Mouse (Mus musculus) bone marrow, adult 2 months (tissue): ENCODE data around the gene Msln. TPM values are rescaled to one million over a fixed set of nuclear protein-coding genes. Genes with fewer than 3 reads are reported as not detected.

Experiments used
- H3K27ac ChIP-seq: fragments of 200-500 bp; 2 replicates; pipeline ENCODE4 v1.5.1; 2012; ENCODE audit warnings: low read depth, mild to moderate bottlenecking, control low read depth, inconsistent platforms, low read length; ENCODE audit not compliant: control insufficient read depth, poor library complexity, insufficient read depth
- H3K4me1 ChIP-seq: fragments of 200-500 bp; 2 replicates; pipeline ENCODE4 v1.6.1; 2011; ENCODE audit warnings: low read length; ENCODE audit not compliant: control insufficient read depth, insufficient read depth
- H3K4me3 ChIP-seq: fragments of 200-500 bp; replicated peaks from 2 replicates; pipeline ENCODE3; 2011; ENCODE audit warnings: mild to moderate bottlenecking, low read depth, low read length, control low read depth; ENCODE audit not compliant: control insufficient read depth
- CTCF ChIP-seq: fragments of 200-500 bp; IDR thresholded peaks from 2 replicates; pipeline ENCODE4 v1.5.1; 2011; ENCODE audit warnings: low read length, control low read depth; ENCODE audit not compliant: control insufficient read depth, insufficient read depth
- POLR2A ChIP-seq: fragments of 200-500 bp; IDR thresholded peaks from 2 replicates; pipeline ENCODE4 v1.6.1; 2011; ENCODE audit warnings: low read depth, mild to moderate bottlenecking, control low read depth, low read length, borderline replicate concordance; ENCODE audit not compliant: control insufficient read depth
- WGBS: fragments of 180-500 bp; shearing (Covaris S2); methylation state at CpG from one replicate; pipeline ENCODE4 v1.1.7; 2018; 5-methylcytosine and 5-hydroxymethylcytosine counted together
- polyA plus RNA-seq: library from polyadenylated mRNA; stranded (reverse); fragments of >200 nt; gene quantifications from 2 replicates; pipeline ENCODE4 v1.2.4, GENCODE M21; 2011; ENCODE audit warnings: low replicate concordance; ENCODE audit not compliant: missing spikeins, insufficient read depth, insufficient read length

Msln gene
- polyA plus RNA-seq, 1 experiment = 1.7 TPM

DNA sequence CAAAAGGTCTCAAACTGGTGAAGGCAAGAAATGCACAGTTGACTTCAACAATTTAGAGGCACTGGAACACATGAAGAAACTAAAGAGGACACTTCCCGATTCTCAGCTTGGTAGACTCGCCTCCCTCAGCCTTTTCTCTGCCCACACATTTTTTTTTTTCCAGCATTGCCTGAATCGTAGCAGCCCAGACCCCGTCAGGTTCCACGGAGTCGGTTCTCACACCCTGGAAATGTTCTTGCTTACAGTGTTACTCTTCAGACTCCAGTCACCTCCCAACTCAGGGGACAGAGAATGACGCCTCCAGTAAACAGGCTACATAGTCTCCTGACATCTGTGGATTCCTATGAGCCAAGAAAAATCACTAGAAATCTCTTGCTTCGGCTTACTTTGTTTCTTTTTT, 6.0 kb upstream of the Msln start:
- Histone ChIP-seq H3K27ac (no peak overlapping the region), H3K4me3 (no peak overlapping the region), H3K4me1 (no peaks in the 10 kb centered on the region)
- TF ChIP-seq POLR2A (no peak), CTCF (no peak)
- WGBS = 62% methylated on average over 8 of the region's 8 CpGs

DNA sequence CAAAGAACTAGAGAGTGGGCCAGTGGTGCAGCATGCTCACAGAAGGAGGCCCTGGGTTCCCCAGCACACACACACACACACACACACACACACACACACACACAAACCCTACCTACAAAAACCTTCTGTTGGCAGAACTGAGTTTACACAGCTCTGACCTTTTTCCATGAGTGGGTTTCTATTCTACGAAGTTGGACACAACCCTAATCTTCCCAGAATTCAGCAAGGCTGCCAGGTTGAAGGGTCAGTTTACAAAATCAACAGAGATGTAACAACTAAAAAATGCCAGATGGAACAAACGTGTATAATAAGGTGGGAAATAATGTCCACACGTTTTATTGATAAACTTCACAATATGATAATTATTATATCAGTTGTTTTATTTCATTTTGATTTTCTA, 3.5 kb upstream of the Msln start:
- 67% methylated on average over 3 of the region's 3 CpGs for WGBS

GRCm38 (mm10) chr17:25756378-25757242, 2.4 kb upstream of the Msln start:
- no peak for TF ChIP-seq CTCF
- no peak for TF ChIP-seq POLR2A
- no peaks in the 10 kb centered on the region for H3K4me1 ChIP-seq
- H3K27ac ChIP-seq = no peak overlapping the region
- H3K4me3 ChIP-seq = no peak overlapping the region
- WGBS = 70% methylated on average over 9 of the region's 9 CpGs

More for the DNA sequence above, 3.5 kb upstream of the Msln start:
- Histone ChIP-seq H3K27ac (no peak overlapping the region), H3K4me3 (no peak overlapping the region), H3K4me1 (no peaks in the 10 kb centered on the region)
- TF ChIP-seq POLR2A (no peak), CTCF (no peak)

- TF ChIP-seq CTCF = no peak
- no peak for TF ChIP-seq POLR2A
- H3K4me1 ChIP-seq = no peaks in the 10 kb centered on the region
- H3K27ac ChIP-seq = no peak overlapping the region
- no peak overlapping the region for H3K4me3 ChIP-seq
- WGBS = 32% methylated on average over 4 of the region's 4 CpGs
Observed at GRCm38 (mm10) chr17:25755627-25756377, 1.6 kb upstream of the Msln start.

DNA sequence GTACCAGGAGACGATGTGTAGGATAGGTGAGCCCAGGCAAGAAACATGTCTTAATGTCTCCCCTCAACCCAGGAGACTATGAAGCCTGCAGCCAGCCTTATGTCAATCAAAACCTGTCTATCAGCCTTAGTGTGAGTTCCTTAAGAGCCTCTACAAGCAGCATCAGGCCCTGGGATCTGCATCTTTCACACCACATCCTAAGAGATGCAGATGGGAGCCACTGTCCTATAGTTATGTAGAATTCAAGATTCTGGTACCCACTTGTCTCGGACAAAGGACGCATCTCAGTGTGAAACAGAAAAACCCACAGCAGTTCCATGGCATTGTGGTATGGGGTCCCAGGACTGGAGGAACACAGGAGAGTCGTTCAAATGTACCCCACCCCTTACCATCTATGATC, 908 bp upstream of the Msln start:
- TF ChIP-seq POLR2A (no peak), CTCF (no peak)
- 72% methylated on average over 4 of the region's 4 CpGs for WGBS
- Histone ChIP-seq H3K27ac (no peak overlapping the region), H3K4me1 (no peaks in the 10 kb centered on the region), H3K4me3 (no peak overlapping the region)

GRCm38 (mm10) chr17:25751446-25751845, 2.7 kb downstream of the Msln start:
- Histone ChIP-seq H3K4me1 (no peaks in the 10 kb centered on the region), H3K4me3 (no peak overlapping the region), H3K27ac (no peak overlapping the region)
- TF ChIP-seq POLR2A = no peak
- TF ChIP-seq CTCF = no peak
- 38% methylated on average over 5 of the region's 5 CpGs for WGBS

DNA sequence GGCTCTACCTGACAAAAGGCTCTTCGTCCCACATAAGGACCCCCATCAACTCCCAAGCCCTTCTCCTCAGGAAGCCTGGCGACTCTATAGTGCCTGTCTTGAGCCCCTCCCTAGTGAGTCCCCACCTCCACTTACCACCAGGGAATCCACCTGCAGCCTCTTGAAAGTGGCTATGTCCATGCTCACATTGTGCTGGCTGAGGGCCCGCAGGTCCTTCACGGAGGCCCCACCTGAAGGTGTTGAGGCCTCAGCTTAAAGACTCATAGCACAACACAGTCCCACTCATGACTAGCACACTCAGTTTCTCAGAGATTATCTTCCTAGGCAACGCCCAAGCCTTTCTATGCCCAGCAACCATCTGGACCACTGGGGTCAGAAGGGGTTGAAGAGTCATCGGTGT, 4.9 kb downstream of the Msln start:
- TF ChIP-seq CTCF (no peak), POLR2A (no peak)
- Histone ChIP-seq H3K27ac (no peak overlapping the region), H3K4me3 (no peak overlapping the region), H3K4me1 (no peaks in the 10 kb centered on the region)
- 75% methylated on average over 6 of the region's 6 CpGs for WGBS

- TF ChIP-seq POLR2A (no peak), CTCF (no peak)
- Histone ChIP-seq H3K4me3 (no peak overlapping the region), H3K27ac (no peak overlapping the region), H3K4me1 (no peaks in the 10 kb centered on the region)
- 79% methylated on average over 4 of the region's 4 CpGs for WGBS
Observed at GRCm38 (mm10) chr17:25748238-25748637, 5.9 kb downstream of the Msln start.

DNA sequence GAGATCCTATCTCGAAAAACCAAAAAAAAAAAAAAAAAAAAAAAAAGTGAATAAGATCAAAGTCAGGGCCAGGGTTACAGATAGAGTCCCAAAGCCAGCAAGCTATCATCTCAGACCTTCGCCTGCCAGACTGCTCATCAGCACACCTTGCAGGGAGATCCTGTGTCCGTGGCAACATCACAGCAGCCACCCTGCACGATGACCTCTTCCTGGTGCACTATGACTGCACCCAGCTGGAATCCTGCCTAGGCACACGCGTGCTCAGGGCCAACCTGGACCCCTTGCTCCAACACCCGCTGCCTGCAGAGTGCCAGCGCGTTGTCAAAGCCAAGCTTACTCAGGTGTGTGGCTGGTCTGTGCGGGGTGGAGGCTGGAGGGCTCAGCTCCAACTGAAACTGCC, 9.9 kb downstream of the Msln start:
- TF ChIP-seq POLR2A = no peak
- no peak for TF ChIP-seq CTCF
- Histone ChIP-seq H3K4me1 (no peaks in the 10 kb centered on the region), H3K4me3 (no peak overlapping the region), H3K27ac (no peak overlapping the region)
- WGBS = 70% methylated on average over 10 of the region's 10 CpGs
